Mouse (Mus musculus) hindbrain, embryonic 10.5 days (tissue): Measurements from ENCODE around the gene Pnpla7. TPM values are rescaled to one million over a fixed set of nuclear protein-coding genes. Genes with fewer than 3 reads are reported as not detected.
A peak's percentile ranks its signal among the peaks of the same experiment; 100 is the strongest.
"Not testable (repeated sequence)": the region's sequence is repeated elsewhere in the genome, so short reads cannot be mapped to it uniquely, and the experiment has no call there.

ENCODE experiments used
- DNase-seq: peaks from one replicate; pipeline ENCODE4 v3.0.0-alpha.2; 2017; ENCODE audit warnings: low spot score
- H3K27ac ChIP-seq: fragments of 300-500 bp; sonication (generic); 2 replicates; pipeline ENCODE4 v1.5.1; 2016; ENCODE audit warnings: mild to moderate bottlenecking, moderate library complexity
- H3K27me3 ChIP-seq: fragments of 300-500 bp; sonication (generic); 2 replicates; pipeline ENCODE4 v1.6.1; 2016; ENCODE audit warnings: mild to moderate bottlenecking; ENCODE audit not compliant: poor library complexity, insufficient read depth, severe bottlenecking
- H3K36me3 ChIP-seq: fragments of 300-500 bp; sonication (generic); 2 replicates; pipeline ENCODE4 v1.6.1; 2016; ENCODE audit warnings: mild to moderate bottlenecking, moderate library complexity
- H3K4me1 ChIP-seq: fragments of 300-500 bp; sonication (generic); replicated peaks from 2 replicates; pipeline ENCODE4 v1.6.1; 2016; ENCODE audit warnings: mild to moderate bottlenecking
- H3K4me3 ChIP-seq: fragments of 300-500 bp; sonication (generic); 2 replicates; pipeline ENCODE4 v1.5.1; 2016; ENCODE audit warnings: mild to moderate bottlenecking, moderate library complexity
- H3K9me3 ChIP-seq: fragments of 300-500 bp; sonication (generic); 2 replicates; pipeline ENCODE4 v1.6.1; 2016; ENCODE audit warnings: mild to moderate bottlenecking, moderate library complexity
- WGBS: fragments of 180-500 bp; shearing (Covaris S2); methylation state at CpG from one replicate; pipeline ENCODE4 v1.1.7; 2016; 5-methylcytosine and 5-hydroxymethylcytosine counted together
- polyA plus RNA-seq: library from polyadenylated mRNA; unstranded; fragments of >200 nt; fragmentation: Nextera tagmentation; extraction: Ambion mirVana; gene quantifications from 2 replicates; pipeline ENCODE4 v1.2.1, GENCODE M21; 2016

The Pnpla7 gene
- polyA plus RNA-seq: 3.9 and 5.3 TPM in 2 replicates

DNA sequence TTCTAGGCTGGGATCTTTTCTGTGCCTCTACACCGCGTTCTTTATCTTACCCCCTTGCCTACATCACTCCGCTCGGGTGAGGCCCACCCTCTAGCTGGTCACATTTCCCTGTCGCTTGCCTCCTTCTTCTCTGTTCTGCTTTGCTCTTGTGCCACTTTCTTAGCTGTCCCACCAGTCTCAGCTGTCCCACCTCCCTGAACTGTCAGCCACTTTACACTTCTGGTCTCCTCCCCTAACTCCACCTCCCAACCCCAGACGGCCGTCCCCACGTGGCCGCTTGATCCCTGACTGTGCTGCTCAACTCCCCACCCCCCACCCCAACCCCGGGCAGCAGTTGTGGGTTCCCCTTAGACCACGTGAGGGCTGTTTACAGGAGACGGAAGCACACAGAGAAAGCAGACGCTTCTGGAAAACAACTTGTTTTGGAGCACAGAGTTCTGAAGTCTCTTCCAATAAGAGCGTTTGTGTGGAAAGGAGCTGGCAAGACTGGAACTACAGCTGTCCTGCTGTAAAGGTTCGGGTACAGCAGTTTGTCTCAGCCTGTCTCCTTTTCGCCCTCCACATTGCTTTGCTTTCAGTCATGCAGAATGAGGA is at the start of gene Pnpla7:
TSS of gene Pnpla7 (plus strand) at position 330 of the 594 bp plus-strand sequence.
- Histone ChIP-seq H3K4me3 (peak within 1 kb of the TSS; percentile 83), H3K4me1 (peaks cover 28% of the 10 kb centered on the region), H3K27me3 (no peaks in the 10 kb centered on the region), H3K36me3 (peaks cover 27% of the 10 kb centered on the region), H3K27ac (peak within 1 kb of the TSS; percentile 90), H3K9me3 (no peaks in the 10 kb centered on the region)
- WGBS: under 1% methylated on average over 16 of the region's 16 CpGs
- peak; percentile 77 for DNase-seq

DNA sequence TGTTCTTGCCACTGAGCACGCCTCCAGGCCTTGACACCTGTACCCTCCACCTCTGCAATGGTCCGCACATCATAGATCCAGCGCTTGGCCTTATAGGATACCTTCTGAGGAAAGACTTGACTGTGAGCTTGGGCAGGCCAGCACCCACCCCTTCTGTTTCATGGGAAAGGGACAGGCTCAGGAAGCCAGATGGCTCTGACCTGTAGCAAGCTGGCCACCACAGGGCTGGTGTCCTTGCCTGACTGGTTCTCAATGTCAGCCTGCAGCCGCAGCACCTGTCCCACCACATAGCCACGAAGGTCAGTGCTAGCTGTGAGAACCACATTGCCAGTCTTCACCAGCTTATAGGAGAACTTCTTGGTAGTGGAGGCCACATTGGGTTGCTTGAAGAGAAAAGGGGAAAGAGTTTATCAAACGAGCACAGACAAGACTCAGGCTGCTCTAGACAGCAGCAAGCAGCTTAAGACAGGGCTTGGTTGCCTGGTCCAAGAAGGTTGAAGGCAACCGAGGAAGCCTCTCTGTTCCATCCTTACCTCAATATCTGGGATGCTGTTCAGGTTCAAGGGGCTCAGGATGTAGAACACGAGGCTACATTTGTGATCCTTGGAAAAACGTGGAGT is 49.4 kb upstream of the Pnpla7 start:
- no peaks in the 10 kb centered on the region for H3K27me3 ChIP-seq
- no peaks in the 10 kb centered on the region for H3K4me1 ChIP-seq
- no peak overlapping the region for H3K4me3 ChIP-seq
- no peaks in the 10 kb centered on the region for H3K9me3 ChIP-seq
- DNase-seq: no peak
- 0 out of 2 replicates have a peak, but pooled peaks cover 5% of the 10 kb centered on the region for H3K36me3 ChIP-seq
- H3K27ac ChIP-seq: no peak overlapping the region
- WGBS: 84% methylated on average over 9 of the region's 9 CpGs

DNA sequence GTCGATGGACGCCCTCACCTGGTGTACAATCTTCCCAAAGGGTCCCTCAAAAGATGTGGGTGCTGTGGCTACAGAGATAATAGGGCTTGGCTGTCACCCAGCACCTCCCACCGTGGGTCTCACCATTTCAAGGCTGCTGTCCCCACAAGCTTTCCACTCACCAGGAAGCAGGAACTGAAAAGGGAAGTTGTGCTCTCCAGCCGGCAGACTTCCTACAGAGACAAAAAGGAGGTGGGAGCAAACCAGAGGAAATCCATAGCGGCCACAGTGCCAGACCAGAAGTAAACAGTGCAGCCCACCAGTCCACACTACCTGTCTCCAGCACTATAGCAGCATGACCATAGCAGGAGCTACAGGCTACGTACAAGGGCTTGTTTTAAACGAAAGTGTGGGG is 48.9 kb upstream of the Pnpla7 start:
- Histone ChIP-seq H3K36me3 (0 out of 2 replicates have a peak, but pooled peaks cover 5% of the 10 kb centered on the region), H3K4me3 (no peak overlapping the region), H3K9me3 (no peaks in the 10 kb centered on the region), H3K27ac (no peak overlapping the region), H3K27me3 (no peaks in the 10 kb centered on the region), H3K4me1 (no peaks in the 10 kb centered on the region)
- no peak for DNase-seq
- WGBS: 80% methylated on average over 7 of the region's 7 CpGs

DNA sequence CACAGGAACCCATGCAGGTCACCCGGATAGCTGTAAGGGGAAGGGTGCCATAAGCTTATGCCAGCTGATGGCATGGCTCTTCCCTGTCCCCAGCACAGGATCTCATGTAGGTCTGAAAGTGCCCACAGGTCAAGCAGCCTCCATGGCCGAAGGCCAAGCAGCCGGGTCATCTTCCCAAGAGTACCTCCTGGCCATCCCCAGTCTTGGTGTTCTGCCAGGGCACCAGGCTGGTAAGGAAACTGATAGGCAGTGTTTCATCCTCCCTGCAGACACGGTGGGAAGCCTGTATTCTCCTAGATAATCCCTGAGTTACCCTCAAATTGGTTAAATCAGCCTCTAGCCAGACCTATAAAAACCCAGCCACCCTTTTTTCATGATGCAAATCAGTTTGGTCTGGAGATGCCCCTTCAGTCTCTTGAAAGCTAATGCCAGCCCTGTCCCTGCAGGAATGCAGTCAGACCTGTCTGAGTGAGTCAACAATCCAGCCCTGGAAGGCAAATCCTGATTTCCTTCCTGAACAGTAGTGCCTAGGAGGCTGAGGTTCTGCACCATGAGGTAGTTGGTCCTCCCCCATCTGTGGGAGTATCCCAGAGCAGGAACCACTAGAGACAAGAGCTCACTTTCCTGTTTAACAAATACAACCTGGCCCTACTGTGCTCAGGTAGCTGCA is 47.9 kb upstream of the Pnpla7 start:
- Histone ChIP-seq H3K4me1 (no peaks in the 10 kb centered on the region), H3K36me3 (0 out of 2 replicates have a peak, but pooled peaks cover 5% of the 10 kb centered on the region), H3K4me3 (no peak overlapping the region), H3K27me3 (no peaks in the 10 kb centered on the region), H3K27ac (0 out of 2 replicates have a peak overlapping the region, but pooled peaks have one; percentile 2), H3K9me3 (no peaks in the 10 kb centered on the region)
- 66% methylated on average over 4 of the region's 4 CpGs for WGBS
- DNase-seq: no peak

DNA sequence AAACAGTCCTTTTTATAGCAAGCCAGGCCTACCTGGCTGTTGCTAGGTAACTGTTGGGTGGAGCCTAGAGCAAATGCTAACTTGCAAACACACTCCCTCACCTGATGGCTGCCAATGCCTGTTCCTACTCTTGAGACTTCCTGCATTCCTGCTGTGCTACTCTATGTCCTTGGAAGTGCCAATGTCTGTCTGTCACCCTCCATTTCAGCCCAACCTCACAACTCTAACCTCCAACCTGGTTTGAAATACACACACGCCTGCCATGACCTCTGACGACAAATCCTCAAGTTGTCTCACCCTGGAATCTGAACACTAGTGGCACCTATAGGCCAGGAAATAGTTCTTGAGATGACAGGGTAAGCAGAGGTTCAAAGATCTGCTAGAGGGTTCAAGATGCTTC is 46.7 kb upstream of the Pnpla7 start:
- no peak for DNase-seq
- Histone ChIP-seq H3K27ac (no peak overlapping the region), H3K4me1 (peaks cover 5% of the 10 kb centered on the region), H3K9me3 (no peaks in the 10 kb centered on the region), H3K4me3 (no peak overlapping the region), H3K36me3 (0 out of 2 replicates have a peak, but pooled peaks cover 5% of the 10 kb centered on the region), H3K27me3 (peaks cover 8% of the 10 kb centered on the region)
- 55% methylated on average over 2 of the region's 2 CpGs for WGBS

DNA sequence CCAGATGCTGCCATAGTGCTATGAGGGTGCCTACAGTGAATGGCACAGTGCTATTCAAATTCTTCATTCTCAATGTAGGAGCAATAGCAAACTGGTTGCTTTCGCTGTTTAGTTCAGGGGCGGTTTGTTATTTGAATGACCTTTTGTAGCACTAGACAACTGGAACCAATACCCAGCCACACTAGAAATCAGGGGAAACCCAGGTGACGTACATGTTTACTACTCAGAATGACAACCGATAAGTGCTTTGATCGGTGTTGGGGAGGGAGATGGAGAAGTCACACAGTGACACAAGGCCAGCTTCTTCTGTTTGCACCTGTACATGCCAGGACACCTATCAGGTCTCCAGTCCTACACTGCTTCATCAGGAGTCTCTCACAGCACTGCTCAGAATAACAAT is 46.2 kb upstream of the Pnpla7 start:
- Histone ChIP-seq H3K4me1 (peaks cover 10% of the 10 kb centered on the region), H3K27ac (no peak overlapping the region), H3K9me3 (no peaks in the 10 kb centered on the region), H3K4me3 (no peak overlapping the region), H3K27me3 (peaks cover 13% of the 10 kb centered on the region), H3K36me3 (0 out of 2 replicates have a peak, but pooled peaks cover 5% of the 10 kb centered on the region)
- DNase-seq: no peak
- 90% methylated on average over 5 of the region's 5 CpGs for WGBS

DNA sequence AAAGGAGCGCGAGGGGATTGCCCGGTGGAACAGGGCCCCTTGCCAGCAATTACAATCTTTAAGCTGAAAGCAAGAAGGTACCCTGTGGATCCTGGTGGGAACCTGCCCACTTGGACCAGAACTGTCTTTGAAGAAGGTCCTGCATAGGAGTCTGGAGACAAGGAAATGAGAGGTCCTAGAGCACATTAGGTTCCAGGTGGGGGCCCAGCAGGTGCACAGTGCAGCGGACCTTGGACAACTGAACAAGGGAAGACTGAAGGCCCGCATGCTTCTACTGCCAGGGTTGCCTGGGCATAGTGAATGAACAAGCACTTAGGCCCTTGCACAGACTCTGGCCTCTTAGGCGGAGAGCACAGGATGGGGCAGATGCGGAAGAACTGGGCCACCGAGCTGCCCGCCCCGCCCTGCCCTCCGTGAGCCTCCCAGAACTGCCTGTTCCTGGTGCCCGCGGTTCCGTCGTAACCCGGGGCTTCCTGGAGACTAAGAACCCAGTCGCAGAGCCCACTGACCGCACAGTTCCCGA is 41.3 kb upstream of the Pnpla7 start:
- no peak for DNase-seq
- H3K4me1 ChIP-seq: peaks cover 22% of the 10 kb centered on the region
- H3K27me3 ChIP-seq: peaks cover 27% of the 10 kb centered on the region
- peak overlapping the region; percentile 73 for H3K4me3 ChIP-seq
- H3K9me3 ChIP-seq: no peaks in the 10 kb centered on the region
- no peaks in the 10 kb centered on the region for H3K36me3 ChIP-seq
- WGBS: 6% methylated on average over 19 of the region's 19 CpGs
- H3K27ac ChIP-seq: peak overlapping the region; percentile 86

DNA sequence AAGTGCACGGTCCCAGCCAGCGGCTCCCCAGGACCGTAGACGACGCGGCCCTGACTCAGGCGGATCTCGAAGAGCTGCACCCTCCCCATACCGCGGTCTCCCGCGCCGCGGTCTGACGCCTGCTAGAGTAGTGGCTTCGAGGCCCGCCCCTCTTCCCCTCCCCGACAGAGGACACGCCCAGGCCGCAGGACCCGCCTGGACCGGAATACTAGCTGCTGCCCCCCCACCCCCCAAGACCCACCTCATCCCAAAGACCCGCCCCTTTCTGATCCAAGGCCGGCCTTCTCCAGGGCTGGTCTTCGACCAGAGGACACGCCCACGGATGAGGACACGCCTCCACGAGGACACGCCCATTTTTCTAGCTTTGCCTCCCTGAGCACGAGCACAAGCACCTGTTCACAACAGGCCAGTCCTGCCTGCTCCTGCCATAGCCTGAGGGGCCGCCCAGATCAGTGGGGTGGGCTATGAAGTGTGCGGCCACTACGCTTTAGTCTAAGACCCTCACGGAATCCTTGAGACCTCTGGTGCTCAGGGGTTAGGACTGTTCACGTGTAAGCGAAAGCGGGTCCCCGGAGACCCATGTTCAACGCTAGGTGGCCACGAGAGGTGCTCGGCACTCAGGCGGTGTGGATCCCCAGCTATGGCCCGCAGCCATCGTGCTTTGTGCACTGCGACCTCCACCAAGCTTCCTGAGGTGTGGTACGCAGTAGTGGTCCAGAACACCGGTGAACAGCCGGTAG is 40.6 kb upstream of the Pnpla7 start, which contains the start of gene Arrdc1:
TSS of gene Arrdc1 (minus strand) at position 196 of the 740 bp plus-strand sequence.
- H3K4me1 ChIP-seq: peaks cover 22% of the 10 kb centered on the region
- peaks cover 27% of the 10 kb centered on the region for H3K27me3 ChIP-seq
- peak within 1 kb of the TSS; percentile 86 for H3K27ac ChIP-seq
- DNase-seq: peak; percentile 92
- no peaks in the 10 kb centered on the region for H3K9me3 ChIP-seq
- H3K36me3 ChIP-seq: no peaks in the 10 kb centered on the region
- peak within 1 kb of the TSS; percentile 73 for H3K4me3 ChIP-seq
- WGBS: under 1% methylated on average over 49 of the region's 49 CpGs

DNA sequence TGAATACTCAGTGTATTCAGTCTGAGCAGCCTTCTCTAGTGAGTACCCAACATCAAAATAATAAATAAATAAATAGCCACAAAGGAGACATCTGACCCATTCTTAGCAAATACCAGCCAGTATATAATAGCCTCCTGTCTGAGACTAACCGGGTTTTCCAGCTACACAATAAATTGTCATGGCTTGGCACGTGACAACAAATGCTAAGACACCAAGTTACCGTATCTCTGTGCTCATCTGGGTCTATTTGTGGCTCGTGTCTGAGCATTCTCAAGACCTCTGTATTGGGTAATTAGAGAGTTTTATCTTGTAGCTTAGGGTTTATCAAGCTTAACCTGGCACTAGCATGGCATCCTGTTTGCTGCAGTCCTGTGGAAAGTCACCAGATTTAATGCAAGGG is 33.7 kb upstream of the Pnpla7 start:
- no peak overlapping the region for H3K27ac ChIP-seq
- DNase-seq: no peak
- no peaks in the 10 kb centered on the region for H3K4me1 ChIP-seq
- H3K9me3 ChIP-seq: no peaks in the 10 kb centered on the region
- H3K4me3 ChIP-seq: no peak overlapping the region
- no peaks in the 10 kb centered on the region; the same call in 1 of the 2 replicates for H3K27me3 ChIP-seq
- H3K36me3 ChIP-seq: no peaks in the 10 kb centered on the region
- WGBS: 86% methylated on average over 4 of the region's 4 CpGs

DNA sequence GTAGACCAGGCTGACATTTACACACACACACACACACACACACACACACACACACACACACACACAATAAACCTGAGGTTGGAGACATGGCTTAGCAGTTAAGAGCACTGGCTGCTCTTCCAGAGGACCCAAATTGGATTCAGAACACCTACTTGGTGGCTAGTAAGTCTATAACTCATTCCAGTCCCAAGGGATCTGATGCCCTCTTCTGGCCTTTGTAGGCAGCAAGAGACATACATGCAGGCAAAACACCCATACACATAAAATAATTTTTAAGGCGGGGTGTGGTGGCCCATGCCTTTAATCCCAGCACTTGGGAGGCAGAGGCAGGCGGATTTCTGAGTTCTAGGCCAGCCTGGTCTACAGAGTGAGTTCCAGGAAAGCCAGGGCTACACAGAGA is 31.5 kb upstream of the Pnpla7 start:
- WGBS: 54% methylated on average over 2 of the region's 2 CpGs
- H3K4me1 ChIP-seq, H3K36me3 ChIP-seq, H3K27me3 ChIP-seq, DNase-seq, H3K4me3 ChIP-seq, H3K9me3 ChIP-seq, H3K27ac ChIP-seq: not testable (repeated sequence)

DNA sequence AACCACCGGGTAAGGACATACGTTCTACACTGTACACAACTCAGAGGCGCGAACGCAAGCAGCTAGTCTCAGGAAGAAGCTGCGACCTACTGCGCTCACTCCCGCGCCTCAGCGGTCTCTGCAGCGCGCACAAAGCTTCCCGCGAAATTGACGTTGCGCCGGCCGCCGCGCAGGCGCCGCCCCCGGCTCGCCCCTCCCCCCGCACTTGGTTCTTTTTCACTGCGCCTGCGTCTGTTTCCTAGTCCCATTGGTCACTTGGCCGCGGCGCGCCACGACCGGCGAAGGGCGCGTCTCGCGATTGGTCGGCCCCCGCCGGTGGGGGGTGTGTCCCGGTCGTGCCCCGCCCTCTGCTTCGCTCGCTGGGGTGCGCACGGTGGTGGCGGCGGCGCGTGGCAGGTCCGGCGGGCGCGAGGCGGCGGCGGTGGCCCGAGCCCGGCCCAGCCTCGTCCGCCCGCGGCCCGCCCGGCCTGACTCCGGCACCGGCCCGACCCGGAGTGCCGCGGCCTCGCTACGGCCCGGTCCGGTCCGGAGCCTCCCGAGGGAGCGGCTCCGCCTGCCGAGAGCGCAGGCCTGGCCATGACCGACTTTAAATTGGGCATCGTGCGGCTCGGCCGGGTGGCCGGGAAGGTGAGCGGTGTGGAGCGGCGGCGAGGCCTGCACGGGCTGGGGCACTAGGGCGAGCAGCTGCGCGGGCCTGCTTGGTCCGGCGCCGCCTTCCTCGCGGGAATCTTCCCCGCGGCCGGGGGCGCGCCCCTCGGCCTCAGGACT is 26.2 kb upstream of the Pnpla7 start, which contains the start of gene Zmynd19:
TSS of gene Zmynd19 (plus strand) at position 372 of the 768 bp plus-strand sequence.
- H3K9me3 ChIP-seq: no peaks in the 10 kb centered on the region
- under 1% methylated on average over 108 of the region's 108 CpGs for WGBS
- peak within 1 kb of the TSS; percentile 99 for H3K4me3 ChIP-seq
- peak; percentile 97 for DNase-seq
- peaks cover 34% of the 10 kb centered on the region for H3K36me3 ChIP-seq
- H3K4me1 ChIP-seq: peaks cover 18% of the 10 kb centered on the region
- peaks cover 10% of the 10 kb centered on the region; the same call in 1 of the 2 replicates for H3K27me3 ChIP-seq
- peak within 1 kb of the TSS; percentile 94 for H3K27ac ChIP-seq

DNA sequence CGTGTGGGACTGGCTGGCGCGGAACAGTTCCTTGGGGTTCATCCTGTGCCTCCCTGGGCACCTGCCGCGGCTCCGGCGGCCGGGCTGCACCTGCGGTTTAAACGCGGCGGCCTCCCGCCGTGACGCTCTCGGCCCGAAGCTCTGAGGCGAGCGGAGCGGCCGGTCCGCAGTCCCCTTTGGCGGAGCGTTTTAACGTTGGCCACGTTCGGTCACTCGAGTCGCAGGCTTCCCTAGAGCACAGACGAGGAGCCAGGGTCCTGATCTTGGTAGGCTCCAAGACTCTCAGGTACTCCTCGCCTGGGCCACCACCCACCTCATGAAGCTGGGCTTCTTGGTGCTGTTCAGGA is 25.7 kb upstream of the Pnpla7 start:
- Histone ChIP-seq H3K27me3 (peaks cover 10% of the 10 kb centered on the region; the same call in 1 of the 2 replicates), H3K27ac (peak overlapping the region; percentile 94), H3K36me3 (peaks cover 40% of the 10 kb centered on the region), H3K4me3 (peak overlapping the region; percentile 99), H3K4me1 (peaks cover 18% of the 10 kb centered on the region), H3K9me3 (no peaks in the 10 kb centered on the region)
- peak; percentile 41 for DNase-seq
- WGBS: under 1% methylated on average over 31 of the region's 31 CpGs
